8 mouse cellular contexts compared by ENCODE assay signal in genomic region chr10:79780664-79781015, GRCm38 (mm10). TPM values are rescaled to one million over a fixed set of nuclear protein-coding genes. Genes with fewer than 3 reads are reported as not detected.
A peak's percentile ranks its signal among the peaks of the same experiment; 100 is the strongest.
DNase-seq lines count a peak whose midpoint lies in the region; ATAC-seq and TF ChIP-seq lines count a peak whose summit lies in the region.

No protein-coding gene starts in this region.

- no peak overlapping the region for H3K27ac ChIP-seq in cerebellum, adult 2 months (ENCODE audit: insufficient read depth, low read length)
- H3K27ac ChIP-seq in testis, adult 2 months (ENCODE audit: control insufficient read depth, insufficient read depth, low read depth, low read length), result peak overlapping the region; percentile 3; the same call in 1 of the 2 replicates
- H3K27ac ChIP-seq in hindbrain, embryonic 16.5 days (ENCODE audit: low read depth, low read length), result no peak overlapping the region
- no peak overlapping the region for H3K27ac ChIP-seq in macrophage
- peak overlapping the region; percentile 37 for H3K27ac ChIP-seq in stomach, postnatal 0 days (replicated peaks)

- under 1% methylated on average over 13 of the region's 13 CpGs for WGBS in cerebellum, adult 2 months
- under 1% methylated on average over 13 of the region's 13 CpGs for WGBS in hindbrain, embryonic 16.5 days
- WGBS in macrophage (ENCODE audit: missing documents), result 2% methylated on average over 13 of the region's 13 CpGs
- WGBS in stomach, postnatal 0 days, result 3% methylated on average over 13 of the region's 13 CpGs

- TF ChIP-seq CTCF in cerebellum, adult 2 months (IDR thresholded peaks at IDR 0.05; ENCODE audit: borderline replicate concordance, insufficient read depth, low read depth, low read length), result no peak
- TF ChIP-seq CTCF in testis, adult 2 months (IDR thresholded peaks at IDR 0.05; ENCODE audit: control insufficient read depth, insufficient read depth, insufficient replicate concordance, low read depth, low read length), result no peak
- no peak for TF ChIP-seq CTCF in stomach, postnatal 0 days (IDR thresholded peaks at IDR 0.05; ENCODE audit: low read depth)

- peak overlapping the region; percentile 78 for H3K4me2 ChIP-seq in hindbrain, embryonic 16.5 days (ENCODE audit: low read length)
- H3K4me2 ChIP-seq in stomach, postnatal 0 days (replicated peaks; ENCODE audit: low read depth), result peak overlapping the region; percentile 62

- peaks cover 10% of the 10 kb centered on the region for H3K4me1 ChIP-seq in cerebellum, adult 2 months (ENCODE audit: control insufficient read depth, insufficient read depth, low read length)
- H3K4me1 ChIP-seq in testis, adult 2 months (ENCODE audit: control insufficient read depth, insufficient read depth, low read length), result peaks cover 29% of the 10 kb centered on the region
- peaks cover 8% of the 10 kb centered on the region for H3K4me1 ChIP-seq in hindbrain, embryonic 16.5 days (ENCODE audit: control insufficient read depth, insufficient read depth, low read depth, low read length)
- peaks cover 2% of the 10 kb centered on the region; the same call in 1 of the 2 replicates for H3K4me1 ChIP-seq in stomach, postnatal 0 days (replicated peaks; ENCODE audit: control insufficient read depth, insufficient read depth)

- H3K4me3 ChIP-seq in cerebellum, adult 2 months (replicated peaks; ENCODE audit: insufficient read depth, low read depth, low read length), result peak overlapping the region; percentile 72
- peak overlapping the region; percentile 73 for H3K4me3 ChIP-seq in testis, adult 2 months (ENCODE audit: control insufficient read depth, low read depth, low read length)
- H3K4me3 ChIP-seq in hindbrain, embryonic 16.5 days (ENCODE audit: low read length), result peak overlapping the region; percentile 48
- peak overlapping the region; percentile 22 for H3K4me3 ChIP-seq in macrophage (ENCODE audit: inconsistent target)
- peak overlapping the region; percentile 41 for H3K4me3 ChIP-seq in stomach, postnatal 0 days (ENCODE audit: low read depth, low read length)

- H3K27me3 ChIP-seq in cerebellum, adult 2 months (ENCODE audit: control insufficient read depth, insufficient read depth, low read length), result no peaks in the 10 kb centered on the region
- no peaks in the 10 kb centered on the region for H3K27me3 ChIP-seq in testis, adult 2 months (ENCODE audit: control insufficient read depth, insufficient read depth, low read length)
- H3K27me3 ChIP-seq in hindbrain, embryonic 16.5 days (replicated peaks; ENCODE audit: control insufficient read depth, insufficient read depth, low read length), result peaks cover 21% of the 10 kb centered on the region
- no peaks in the 10 kb centered on the region for H3K27me3 ChIP-seq in stomach, postnatal 0 days (ENCODE audit: control insufficient read depth, insufficient read depth, low read length)

- H3K9me3 ChIP-seq in hindbrain, embryonic 16.5 days (ENCODE audit: control insufficient read depth, low read length), result no peaks in the 10 kb centered on the region
- H3K9me3 ChIP-seq in stomach, postnatal 0 days (ENCODE audit: control insufficient read depth, low read length), result no peaks in the 10 kb centered on the region

- H3K9ac ChIP-seq in hindbrain, embryonic 16.5 days (ENCODE audit: low read depth, low read length), result peak overlapping the region; percentile 48
- peak overlapping the region; percentile 27; the same call in 1 of the 2 replicates for H3K9ac ChIP-seq in stomach, postnatal 0 days (ENCODE audit: low read length)

- no peaks in the 10 kb centered on the region for H3K36me3 ChIP-seq in testis, adult 2 months (ENCODE audit: control insufficient read depth, insufficient read depth, low read length)
- no peaks in the 10 kb centered on the region for H3K36me3 ChIP-seq in hindbrain, embryonic 16.5 days (ENCODE audit: control insufficient read depth, insufficient read depth, low read length)
- H3K36me3 ChIP-seq in macrophage (ENCODE audit: inconsistent target), result no peaks in the 10 kb centered on the region
- H3K36me3 ChIP-seq in stomach, postnatal 0 days (ENCODE audit: control insufficient read depth, insufficient read depth, low read length), result no peaks in the 10 kb centered on the region

- no peaks in the 10 kb centered on the region for H3K79me2 ChIP-seq in macrophage (ENCODE audit: inconsistent target)

- no peak for DNase-seq in cerebellum, adult 2 months
- DNase-seq in testis, postnatal 14 days (ENCODE audit: low spot score), result no peak
- no peak for DNase-seq in stomach, postnatal 0 days (ENCODE audit: low spot score)
- DNase-seq in frontal cortex, postnatal 36 days (ENCODE audit: low spot score in 2 of 2), result no peak

- no peak for TF ChIP-seq POLR2A in cerebellum, adult 2 months (IDR thresholded peaks at IDR 0.05; ENCODE audit: borderline replicate concordance, insufficient read depth, low read length)
- no peak for TF ChIP-seq POLR2A in testis, adult 2 months (IDR thresholded peaks at IDR 0.05; ENCODE audit: control insufficient read depth, low read depth, low read length)

- no peak for TF ChIP-seq EP300 in stomach, postnatal 0 days (optimal IDR thresholded peaks at IDR 0.05)

- no peak; the same call in 1 of the 2 replicates for ATAC-seq in cerebellum, adult (ENCODE audit: insufficient number of reproducible peaks, low FRiP score, low TSS enrichment)
- ATAC-seq in hindbrain, embryonic 16.5 days, result peak; percentile 68
- no peak; the same call in 1 of the 2 replicates for ATAC-seq in stomach, postnatal 0 days (ENCODE audit: low FRiP score, low TSS enrichment)

RNA-seq across cellular contexts. Expression of gene Fstl3, which starts 3.6 kb away (rescaled TPM):
- polyA plus RNA-seq in cerebellum, adult 2 months (2012; rRNA removed), result 2.2 and 2.5 TPM in 2 replicates
- polyA plus RNA-seq in testis, adult 2 months (2012; rRNA removed), result 13.8 and 16.1 TPM in 2 replicates
- polyA plus RNA-seq in hindbrain, embryonic 16.5 days (2015; fragmentation: Nextera tagmentation; extraction: Ambion mirVana), result 2.6 and 3.0 TPM in 2 replicates
- under 1 TPM in 4 of 26 experiments, not detected in 22; 0.39 to 0.65 (median 0.53) TPM for total RNA-seq in macrophage (2018; cell fraction: chromatin; rRNA removed)
- under 1 TPM; 0.19 to 0.94 (median 0.37) TPM for total RNA-seq in macrophage (2018; cell fraction: cytosol; rRNA removed)
- under 1 TPM in 9 of 26 experiments, not detected in 17; 0.30 to 0.61 (median 0.42) TPM for total RNA-seq in macrophage (2018; cell fraction: nucleus; rRNA removed)
- polyA plus RNA-seq in macrophage (2018), result 0.12 to 0.67 TPM (median 0.47 TPM) in 3 replicates
- polyA plus RNA-seq in stomach, postnatal 0 days (2015; fragmentation: Nextera tagmentation; extraction: Ambion mirVana), result 14.1 and 17.6 TPM in 2 replicates

RNA-seq across cellular contexts. Expression of gene Prss57, which starts 10.1 kb away (rescaled TPM):
- polyA plus RNA-seq in cerebellum, adult 2 months (2012; rRNA removed), result 0.16 and 0.19 TPM in 2 replicates
- 0.11 TPM in 1 of 2 replicates, not detected in the other for polyA plus RNA-seq in testis, adult 2 months (2012; rRNA removed)
- polyA plus RNA-seq in hindbrain, embryonic 16.5 days (2015; fragmentation: Nextera tagmentation; extraction: Ambion mirVana), result 0.31 TPM in 1 of 2 replicates, not detected in the other
- total RNA-seq in macrophage (2018; cell fraction: chromatin; rRNA removed), result not detected
- total RNA-seq in macrophage (2018; cell fraction: cytosol; rRNA removed), result not detected
- total RNA-seq in macrophage (2018; cell fraction: nucleus; rRNA removed), result not detected
- not detected in 3 replicates for polyA plus RNA-seq in macrophage (2018)
- polyA plus RNA-seq in stomach, postnatal 0 days (2015; fragmentation: Nextera tagmentation; extraction: Ambion mirVana), result 0.04 and 0.15 TPM in 2 replicates

RNA-seq across cellular contexts. Expression of gene Palm, which starts 12.7 kb away (rescaled TPM):
- polyA plus RNA-seq in cerebellum, adult 2 months (2012; rRNA removed), result 140 and 143 TPM in 2 replicates
- polyA plus RNA-seq in testis, adult 2 months (2012; rRNA removed), result 8.1 and 9.1 TPM in 2 replicates
- polyA plus RNA-seq in hindbrain, embryonic 16.5 days (2015; fragmentation: Nextera tagmentation; extraction: Ambion mirVana), result 297 and 309 TPM in 2 replicates
- total RNA-seq in macrophage (2018; cell fraction: chromatin; rRNA removed), result 10 to 100 TPM in 1 of 26 experiments, 1 to 10 TPM in 16, under 1 TPM in 8, not detected in 1; 0.31 to 10.7 (median 2.9) TPM
- total RNA-seq in macrophage (2018; cell fraction: cytosol; rRNA removed), result 1 to 10 TPM in 25 of 26 experiments, under 1 TPM in 1; 0.72 to 3.2 (median 1.7) TPM
- total RNA-seq in macrophage (2018; cell fraction: nucleus; rRNA removed), result 1 to 10 TPM in 20 of 26 experiments, under 1 TPM in 6; 0.24 to 4.6 (median 2.2) TPM
- polyA plus RNA-seq in macrophage (2018), result 1.3 to 1.9 TPM (median 1.8 TPM) in 3 replicates
- polyA plus RNA-seq in stomach, postnatal 0 days (2015; fragmentation: Nextera tagmentation; extraction: Ambion mirVana), result 27.8 and 29.1 TPM in 2 replicates

RNA-seq across cellular contexts. Expression of gene Rnf126, which starts 13.9 kb away (rescaled TPM):
- 126 and 127 TPM in 2 replicates for polyA plus RNA-seq in cerebellum, adult 2 months (2012; rRNA removed)
- 989 and 1,153 TPM in 2 replicates for polyA plus RNA-seq in testis, adult 2 months (2012; rRNA removed)
- 74.2 and 101 TPM in 2 replicates for polyA plus RNA-seq in hindbrain, embryonic 16.5 days (2015; fragmentation: Nextera tagmentation; extraction: Ambion mirVana)
- total RNA-seq in macrophage (2018; cell fraction: chromatin; rRNA removed), result 10 to 100 TPM in 25 of 26 experiments, 1 to 10 TPM in 1; 9.5 to 76.9 (median 33.4) TPM
- total RNA-seq in macrophage (2018; cell fraction: cytosol; rRNA removed), result 10 to 100 TPM; 17.6 to 33.5 (median 25.7) TPM
- total RNA-seq in macrophage (2018; cell fraction: nucleus; rRNA removed), result 10 to 100 TPM in 25 of 26 experiments, 1 to 10 TPM in 1; 9.1 to 65.2 (median 30.7) TPM
- polyA plus RNA-seq in macrophage (2018), result 20.1 to 34.6 TPM (median 21.2 TPM) in 3 replicates
- 60.0 and 68.6 TPM in 2 replicates for polyA plus RNA-seq in stomach, postnatal 0 days (2015; fragmentation: Nextera tagmentation; extraction: Ambion mirVana)

RNA-seq across cellular contexts. Expression of gene Fgf22, which starts 25.8 kb away (rescaled TPM):
- 10.6 and 11.1 TPM in 2 replicates for polyA plus RNA-seq in cerebellum, adult 2 months (2012; rRNA removed)
- 0.28 and 0.53 TPM in 2 replicates for polyA plus RNA-seq in testis, adult 2 months (2012; rRNA removed)
- polyA plus RNA-seq in hindbrain, embryonic 16.5 days (2015; fragmentation: Nextera tagmentation; extraction: Ambion mirVana), result 1.9 and 3.1 TPM in 2 replicates
- not detected for total RNA-seq in macrophage (2018; cell fraction: chromatin; rRNA removed)
- total RNA-seq in macrophage (2018; cell fraction: cytosol; rRNA removed), result not detected
- not detected for total RNA-seq in macrophage (2018; cell fraction: nucleus; rRNA removed)
- not detected in 3 replicates for polyA plus RNA-seq in macrophage (2018)
- 13.5 and 14.9 TPM in 2 replicates for polyA plus RNA-seq in stomach, postnatal 0 days (2015; fragmentation: Nextera tagmentation; extraction: Ambion mirVana)

Comparison
In these comparisons a context has a peak if more than half of its experiments do, and no peak if none do; other contexts are left out.
1. H3K27ac ChIP-seq: peak in testis, adult 2 months (single experiment) and stomach, postnatal 0 days (single experiment); none in cerebellum, adult 2 months (single experiment), hindbrain, embryonic 16.5 days (single experiment) and macrophage (single experiment).
2. H3K4me3 ChIP-seq: peak in every context shown above with its lines; median percentile 73 in testis, adult 2 months; 72 in cerebellum, adult 2 months; 48 in hindbrain, embryonic 16.5 days; 41 in stomach, postnatal 0 days; 22 in macrophage.